9 mouse cellular contexts compared by ENCODE assay signal in the genomic region with DNA sequence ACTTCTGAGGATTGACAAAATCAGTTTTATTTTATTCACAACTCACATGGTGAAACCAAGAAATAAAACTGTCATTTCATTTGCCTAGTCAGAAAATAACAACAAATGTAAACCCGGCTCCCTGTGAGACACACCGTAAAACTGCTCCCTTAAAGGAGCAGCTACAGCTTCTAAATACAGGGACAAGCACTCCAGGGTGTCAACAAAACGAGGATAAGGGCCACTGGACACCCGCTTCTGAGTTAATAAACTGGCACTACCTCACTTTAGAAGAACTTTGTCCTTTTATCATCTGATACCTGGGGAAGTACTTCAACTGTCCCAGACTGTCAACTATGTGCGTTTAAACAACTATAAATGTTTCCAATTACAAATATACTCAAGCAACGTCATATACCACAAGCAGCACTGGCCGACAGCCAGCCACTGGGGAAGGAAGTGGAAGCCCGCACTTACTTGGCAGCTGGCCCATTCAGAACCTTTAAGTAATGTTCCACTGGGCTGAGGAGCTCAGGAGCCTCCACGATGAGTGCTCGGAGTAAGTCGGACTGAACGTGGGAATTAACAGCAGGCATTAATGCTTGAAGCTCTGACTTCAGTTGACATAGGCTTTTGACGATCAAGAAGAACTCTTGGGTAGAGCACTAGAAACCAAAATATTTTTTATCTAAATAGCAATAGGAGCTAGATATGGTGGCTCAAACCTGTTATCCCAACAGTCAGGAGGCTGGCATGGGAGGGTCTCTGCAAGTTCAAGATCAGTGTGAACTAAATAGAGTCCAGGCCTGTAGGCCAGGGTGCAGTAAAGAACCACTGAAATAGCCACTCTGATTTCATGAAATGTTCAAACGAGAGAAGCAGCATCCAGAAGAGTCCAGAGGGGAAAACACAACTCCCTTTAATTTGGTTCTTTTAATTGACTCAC. TPM values are rescaled to one million over a fixed set of nuclear protein-coding genes. Genes with fewer than 3 reads are reported as not detected.
A peak's percentile ranks its signal among the peaks of the same experiment; 100 is the strongest.
DNase-seq lines count a peak whose midpoint lies in the region; ATAC-seq and TF ChIP-seq lines count a peak whose summit lies in the region.
"Had no signal": no experiment of that assay in that cellular context is flagged by ENCODE, and none has a peak within 500 bp of the region (broad histone marks: within the 10 kb centered on the region; RNA-seq: fewer than 3 reads in every experiment).

No protein-coding gene starts in this region.

- TF ChIP-seq CTCF in gastrocnemius, adult 2 months (IDR thresholded peaks at IDR 0.05) = no peak
- no peak for TF ChIP-seq CTCF in liver, postnatal 0 days (IDR thresholded peaks at IDR 0.05; ENCODE audit: low read depth)

- no peaks in the 10 kb centered on the region for H3K36me3 ChIP-seq in hindbrain, embryonic 15.5 days
- H3K36me3 ChIP-seq in hindbrain, embryonic 14.5 days (replicated peaks; ENCODE audit: control insufficient read depth, insufficient read depth) = 0 out of 2 replicates have a peak, but pooled peaks cover 4% of the 10 kb centered on the region
- no peaks in the 10 kb centered on the region for H3K36me3 ChIP-seq in intestine, embryonic 16.5 days (ENCODE audit: control insufficient read depth, insufficient read depth, low read length)
- H3K36me3 ChIP-seq in liver, postnatal 0 days (replicated peaks; ENCODE audit: insufficient read depth, low read length) = no peaks in the 10 kb centered on the region

- ATAC-seq in hindbrain, embryonic 15.5 days (ENCODE audit: low FRiP score, low read depth) = peak; percentile 65
- no peak for ATAC-seq in hindbrain, embryonic 14.5 days (ENCODE audit: low FRiP score)
- peak; percentile 65 for ATAC-seq in intestine, embryonic 16.5 days
- ATAC-seq in liver, postnatal 0 days = no peak

- no peaks in the 10 kb centered on the region for H3K4me1 ChIP-seq in hindbrain, embryonic 15.5 days (replicated peaks)
- no peaks in the 10 kb centered on the region for H3K4me1 ChIP-seq in hindbrain, embryonic 14.5 days (replicated peaks; ENCODE audit: control insufficient read depth, insufficient read depth, low read length)
- H3K4me1 ChIP-seq in intestine, embryonic 16.5 days (ENCODE audit: control insufficient read depth, insufficient read depth, low read length) = peaks cover 5% of the 10 kb centered on the region; the same call in 1 of the 2 replicates
- no peaks in the 10 kb centered on the region; the same call in 1 of the 2 replicates for H3K4me1 ChIP-seq in liver, postnatal 0 days (ENCODE audit: insufficient read depth)

- TF ChIP-seq EP300 in liver, postnatal 0 days (IDR thresholded peaks at IDR 0.05; ENCODE audit: low read depth) = no peak

- H3K9me3 ChIP-seq in hindbrain, embryonic 15.5 days = no peaks in the 10 kb centered on the region
- H3K9me3 ChIP-seq in hindbrain, embryonic 14.5 days (ENCODE audit: control insufficient read depth, low read length) = no peaks in the 10 kb centered on the region
- no peaks in the 10 kb centered on the region for H3K9me3 ChIP-seq in intestine, embryonic 16.5 days (ENCODE audit: control insufficient read depth, low read length)
- H3K9me3 ChIP-seq in liver, postnatal 0 days (ENCODE audit: low read length) = no peaks in the 10 kb centered on the region

- no peak overlapping the region for H3K27ac ChIP-seq in hindbrain, embryonic 15.5 days (replicated peaks)
- no peak overlapping the region for H3K27ac ChIP-seq in hindbrain, embryonic 14.5 days
- no peak overlapping the region for H3K27ac ChIP-seq in gastrocnemius, adult 2 months
- no peak overlapping the region for H3K27ac ChIP-seq in intestine, embryonic 16.5 days (ENCODE audit: low read length)
- H3K27ac ChIP-seq in liver, postnatal 0 days (ENCODE audit: low read depth) = no peak overlapping the region

- WGBS in hindbrain, embryonic 15.5 days = 74% methylated on average over 14 of the region's 14 CpGs
- 74% methylated on average over 14 of the region's 14 CpGs for WGBS in hindbrain, embryonic 14.5 days
- 51% methylated on average over 14 of the region's 14 CpGs for WGBS in intestine, embryonic 16.5 days
- WGBS in liver, postnatal 0 days (ENCODE audit: insufficient replicate concordance) = 54% methylated on average over 14 of the region's 14 CpGs

- intact Hi-C loops in gastrocnemius, adult 2 months (cut with DNase I) = no loop called here

- no peak overlapping the region for H3K4me2 ChIP-seq in hindbrain, embryonic 15.5 days
- no peak overlapping the region for H3K4me2 ChIP-seq in hindbrain, embryonic 14.5 days (replicated peaks)
- no peak overlapping the region for H3K4me2 ChIP-seq in intestine, embryonic 16.5 days (ENCODE audit: low read depth, low read length)
- H3K4me2 ChIP-seq in liver, postnatal 0 days (ENCODE audit: low read depth, low read length) = no peak overlapping the region

- DNase-seq in hindbrain, embryonic 14.5 days (ENCODE audit: low spot score) = no peak
- peak; percentile 28 for DNase-seq in MN1 (ENCODE audit: low spot score)
- DNase-seq in gastrocnemius, adult 2 months = peak; percentile 65
- DNase-seq in liver, postnatal 0 days = peak; percentile 42
- DNase-seq in right cerebral cortex, postnatal 25 days = peak; percentile 60
- no peak for DNase-seq in thymus, adult 18-20 months

- no peak overlapping the region for H3K9ac ChIP-seq in hindbrain, embryonic 15.5 days
- no peak overlapping the region for H3K9ac ChIP-seq in hindbrain, embryonic 14.5 days
- H3K9ac ChIP-seq in intestine, embryonic 16.5 days (ENCODE audit: low read depth, low read length) = no peak overlapping the region
- H3K9ac ChIP-seq in liver, postnatal 0 days (replicated peaks) = no peak overlapping the region

- no peak overlapping the region for H3K4me3 ChIP-seq in hindbrain, embryonic 15.5 days
- H3K4me3 ChIP-seq in hindbrain, embryonic 14.5 days (replicated peaks; ENCODE audit: low read length) = no peak overlapping the region
- H3K4me3 ChIP-seq in gastrocnemius, adult 2 months = peak overlapping the region; percentile 1; the same call in 1 of the 2 replicates
- H3K4me3 ChIP-seq in intestine, embryonic 16.5 days (ENCODE audit: low read length) = no peak overlapping the region
- H3K4me3 ChIP-seq in liver, postnatal 0 days (ENCODE audit: low read depth, low read length) = no peak overlapping the region

- no peaks in the 10 kb centered on the region for H3K27me3 ChIP-seq in hindbrain, embryonic 15.5 days
- H3K27me3 ChIP-seq in hindbrain, embryonic 14.5 days (ENCODE audit: control insufficient read depth, insufficient read depth, low read length) = no peaks in the 10 kb centered on the region
- H3K27me3 ChIP-seq in intestine, embryonic 16.5 days (replicated peaks; ENCODE audit: control insufficient read depth, insufficient read depth, low read length) = no peaks in the 10 kb centered on the region
- H3K27me3 ChIP-seq in liver, postnatal 0 days (ENCODE audit: insufficient read depth, low read length) = no peaks in the 10 kb centered on the region

RNA-seq across cellular contexts. Expression of a gene that starts 31.2 kb away (rescaled TPM):
- 0.74 and 0.88 TPM in 2 replicates for polyA plus RNA-seq in hindbrain, embryonic 15.5 days (2015; fragmentation: Nextera tagmentation; extraction: Ambion mirVana)
- polyA plus RNA-seq in hindbrain, embryonic 14.5 days (2014; fragmentation: Nextera tagmentation; extraction: Ambion mirVana) = 0.40 and 1.1 TPM in 2 replicates
- total RNA-seq in gastrocnemius, adult 2 months (2021) = not detected
- polyA plus RNA-seq in intestine, embryonic 16.5 days (2015; fragmentation: Nextera tagmentation; extraction: Ambion mirVana) = 0.40 and 0.65 TPM in 2 replicates
- 0.24 and 0.38 TPM in 2 replicates for polyA plus RNA-seq in liver, postnatal 0 days (2015; fragmentation: Nextera tagmentation; extraction: Ambion mirVana)
- polyA plus RNA-seq: gonadal fat pad, adult 2 months had no signal

Comparison
In these comparisons a context has a peak if more than half of its experiments do, and no peak if none do; other contexts are left out.
1. ATAC-seq: peak in hindbrain, embryonic 15.5 days (single experiment) and intestine, embryonic 16.5 days (single experiment); none in hindbrain, embryonic 14.5 days (single experiment) and liver, postnatal 0 days (single experiment).
2. DNase-seq: peak in MN1 (single experiment), gastrocnemius, adult 2 months (single experiment), liver, postnatal 0 days (single experiment) and right cerebral cortex, postnatal 25 days (single experiment); none in hindbrain, embryonic 14.5 days (single experiment) and thymus, adult 18-20 months (0 of 2).